Mouse (Mus musculus): Measurements from ENCODE around the gene Cux1. TPM values are rescaled to one million over a fixed set of nuclear protein-coding genes. Genes with fewer than 3 reads are reported as not detected.

The Cux1 gene
- polyA plus RNA-seq, 1 experiment = 42.1 TPM

- 34% methylated on average over 6 of the region's 8 CpGs for WGBS
- no peaks in the 10 kb centered on the region for H3K36me3 ChIP-seq (ENCODE audit: control insufficient read depth, insufficient read depth, low read length)
Measured at GRCm38 (mm10) chr5:136467360-136467999, 99.8 kb downstream of the Cux1 start.

DNA sequence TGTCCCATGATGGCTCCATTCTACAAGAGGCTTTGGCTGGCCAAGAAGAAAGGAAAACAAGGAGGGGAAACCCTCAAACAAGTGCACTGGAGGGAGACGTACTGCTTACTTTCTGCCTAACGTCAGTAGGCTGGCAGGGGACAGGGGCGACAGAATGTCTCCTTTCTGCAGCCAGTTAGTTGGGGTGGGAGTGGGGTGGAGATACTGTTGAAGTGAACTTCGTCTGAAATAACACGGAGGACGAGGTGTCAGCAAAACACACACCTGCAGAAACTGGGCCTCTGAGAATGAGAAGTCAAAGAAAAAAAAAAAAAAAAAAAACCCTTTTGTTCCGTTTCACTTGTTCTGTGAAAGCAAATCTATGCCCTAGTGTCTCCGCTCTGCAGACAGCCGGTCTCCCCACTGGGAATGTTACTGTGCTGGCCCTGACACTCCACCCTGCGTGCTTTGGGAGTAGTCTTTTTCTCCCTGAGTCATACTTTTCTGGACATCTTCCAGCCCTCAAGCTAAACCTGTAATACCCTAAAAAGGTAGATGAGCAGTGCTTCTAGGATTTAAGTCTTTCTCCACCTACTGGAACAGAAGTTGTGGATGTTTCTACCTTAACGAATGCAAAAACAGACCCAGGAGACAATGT lies 101.4 kb downstream of the Cux1 start:
- Histone ChIP-seq H3K36me3 (ENCODE audit: control insufficient read depth, insufficient read depth, low read length) (no peaks in the 10 kb centered on the region), H3K4me1 (ENCODE audit: control insufficient read depth, insufficient read depth, insufficient read length, low read length) (peaks cover 2% of the 10 kb centered on the region; the same call in 1 of the 2 replicates), H3K27ac (ENCODE audit: insufficient read depth, low read depth, low read length) (no peak overlapping the region), H3K27me3 (ENCODE audit: control insufficient read depth, insufficient read depth, low read length) (no peaks in the 10 kb centered on the region), H3K4me3 (ENCODE audit: low read depth, low read length) (no peak overlapping the region)
- WGBS = 74% methylated on average over 11 of the region's 11 CpGs
- no peak for TF ChIP-seq POLR2A (IDR thresholded peaks at IDR 0.05; ENCODE audit: low read depth, low read length)
- TF ChIP-seq CTCF (IDR thresholded peaks at IDR 0.05; ENCODE audit: extremely low read depth, insufficient read length, insufficient replicate concordance, low read depth, low read length) = no peak

More at GRCm38 (mm10) chr5:136467360-136467999, 99.8 kb downstream of the Cux1 start:
- H3K4me3 ChIP-seq (ENCODE audit: low read depth, low read length) = no peak overlapping the region
- H3K4me1 ChIP-seq (ENCODE audit: control insufficient read depth, insufficient read depth, insufficient read length, low read length) = peaks cover 2% of the 10 kb centered on the region; the same call in 1 of the 2 replicates
- H3K27ac ChIP-seq (ENCODE audit: insufficient read depth, low read depth, low read length) = no peak overlapping the region
- no peaks in the 10 kb centered on the region for H3K27me3 ChIP-seq (ENCODE audit: control insufficient read depth, insufficient read depth, low read length)
- no peak for TF ChIP-seq POLR2A (IDR thresholded peaks at IDR 0.05; ENCODE audit: low read depth, low read length)
- TF ChIP-seq CTCF (IDR thresholded peaks at IDR 0.05; ENCODE audit: extremely low read depth, insufficient read length, insufficient replicate concordance, low read depth, low read length) = no peak

- 70% methylated on average over 5 of the region's 5 CpGs for WGBS
- H3K36me3 ChIP-seq (ENCODE audit: control insufficient read depth, insufficient read depth, low read length) = no peaks in the 10 kb centered on the region
- no peak for TF ChIP-seq CTCF (IDR thresholded peaks at IDR 0.05; ENCODE audit: extremely low read depth, insufficient read length, insufficient replicate concordance, low read depth, low read length)
- TF ChIP-seq POLR2A (IDR thresholded peaks at IDR 0.05; ENCODE audit: low read depth, low read length) = no peak
- peaks cover 2% of the 10 kb centered on the region; the same call in 1 of the 2 replicates for H3K4me1 ChIP-seq (ENCODE audit: control insufficient read depth, insufficient read depth, insufficient read length, low read length)
- H3K27ac ChIP-seq (ENCODE audit: insufficient read depth, low read depth, low read length) = no peak overlapping the region
- no peak overlapping the region for H3K4me3 ChIP-seq (ENCODE audit: low read depth, low read length)
- H3K27me3 ChIP-seq (ENCODE audit: control insufficient read depth, insufficient read depth, low read length) = no peaks in the 10 kb centered on the region
Measured at GRCm38 (mm10) chr5:136465366-136465765, 101.9 kb downstream of the Cux1 start.

DNA sequence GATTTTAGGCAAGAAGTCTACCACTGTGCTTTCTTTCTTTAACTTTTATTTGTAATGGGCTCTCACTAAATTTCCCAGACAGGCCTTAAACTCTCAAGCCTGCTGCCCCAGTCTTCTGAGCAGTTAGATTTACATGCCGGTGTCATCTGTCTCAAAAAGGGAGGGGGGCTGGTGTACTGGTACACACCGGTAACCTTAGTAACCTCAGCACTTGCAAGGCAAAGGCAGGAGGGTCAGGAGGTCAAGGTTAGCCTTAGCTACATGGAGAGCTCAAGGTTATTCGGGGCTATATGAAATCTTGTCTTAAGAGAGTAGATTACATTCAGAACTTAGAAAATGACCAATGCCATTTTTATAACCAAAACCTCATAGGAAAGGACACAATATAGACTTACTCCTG lies 102.4 kb downstream of the Cux1 start:
- Histone ChIP-seq H3K27me3 (ENCODE audit: control insufficient read depth, insufficient read depth, low read length) (no peaks in the 10 kb centered on the region), H3K27ac (ENCODE audit: insufficient read depth, low read depth, low read length) (no peak overlapping the region), H3K4me1 (ENCODE audit: control insufficient read depth, insufficient read depth, insufficient read length, low read length) (peaks cover 2% of the 10 kb centered on the region; the same call in 1 of the 2 replicates), H3K36me3 (ENCODE audit: control insufficient read depth, insufficient read depth, low read length) (no peaks in the 10 kb centered on the region), H3K4me3 (ENCODE audit: low read depth, low read length) (no peak overlapping the region)
- 86% methylated on average over 3 of the region's 3 CpGs for WGBS
- TF ChIP-seq POLR2A (IDR thresholded peaks at IDR 0.05; ENCODE audit: low read depth, low read length) = no peak
- TF ChIP-seq CTCF (IDR thresholded peaks at IDR 0.05; ENCODE audit: extremely low read depth, insufficient read length, insufficient replicate concordance, low read depth, low read length) = no peak

DNA sequence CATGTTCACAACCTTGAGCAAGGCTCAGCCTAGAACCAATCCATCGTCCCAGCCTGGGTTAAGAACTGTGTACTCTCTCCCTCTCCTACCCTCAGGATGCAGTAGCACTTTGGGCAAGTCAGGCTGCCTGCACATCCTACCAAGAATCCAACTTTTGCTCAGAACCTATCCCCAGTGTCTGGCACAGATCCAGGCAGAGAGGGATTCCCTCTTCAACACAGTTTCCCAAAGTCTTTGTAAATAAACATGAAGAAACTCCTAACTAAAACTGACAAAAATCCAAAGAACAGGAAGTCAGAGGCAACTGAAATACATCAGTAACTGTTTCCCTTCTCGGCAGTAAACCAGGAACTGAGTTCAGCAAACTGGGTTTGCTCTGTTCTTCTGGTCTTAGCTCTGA lies 103.2 kb downstream of the Cux1 start:
- no peaks in the 10 kb centered on the region for H3K36me3 ChIP-seq (ENCODE audit: control insufficient read depth, insufficient read depth, low read length)
- H3K27me3 ChIP-seq (ENCODE audit: control insufficient read depth, insufficient read depth, low read length) = no peaks in the 10 kb centered on the region
- WGBS = 53% methylated on average over 2 of the region's 2 CpGs
- no peak for TF ChIP-seq POLR2A (IDR thresholded peaks at IDR 0.05; ENCODE audit: low read depth, low read length)
- no peak for TF ChIP-seq CTCF (IDR thresholded peaks at IDR 0.05; ENCODE audit: extremely low read depth, insufficient read length, insufficient replicate concordance, low read depth, low read length)
- no peak overlapping the region for H3K27ac ChIP-seq (ENCODE audit: insufficient read depth, low read depth, low read length)
- H3K4me1 ChIP-seq (ENCODE audit: control insufficient read depth, insufficient read depth, insufficient read length, low read length) = peaks cover 2% of the 10 kb centered on the region; the same call in 1 of the 2 replicates
- no peak overlapping the region for H3K4me3 ChIP-seq (ENCODE audit: low read depth, low read length)

DNA sequence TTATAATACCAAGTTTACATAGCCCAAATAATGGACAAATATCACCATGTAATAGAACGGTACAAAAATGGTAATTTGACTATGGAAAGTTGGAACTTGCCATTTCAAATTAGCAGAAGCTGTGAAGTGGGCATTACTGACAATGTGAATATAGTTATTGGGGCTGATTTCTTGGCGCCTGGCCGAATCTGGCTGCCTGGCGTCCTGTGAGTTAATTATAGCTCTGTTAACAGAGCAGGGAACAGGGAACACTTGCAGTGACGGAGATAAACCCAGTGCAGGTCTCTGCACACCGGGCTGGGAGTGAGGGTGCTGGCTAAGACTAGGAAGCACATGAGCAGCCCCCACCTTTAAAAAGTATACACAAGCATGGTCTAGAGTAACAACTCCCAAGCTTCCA lies 104.7 kb downstream of the Cux1 start:
- Histone ChIP-seq H3K4me1 (ENCODE audit: control insufficient read depth, insufficient read depth, insufficient read length, low read length) (peaks cover 5% of the 10 kb centered on the region; the same call in 1 of the 2 replicates), H3K27me3 (ENCODE audit: control insufficient read depth, insufficient read depth, low read length) (no peaks in the 10 kb centered on the region), H3K27ac (ENCODE audit: insufficient read depth, low read depth, low read length) (no peak overlapping the region), H3K36me3 (ENCODE audit: control insufficient read depth, insufficient read depth, low read length) (no peaks in the 10 kb centered on the region), H3K4me3 (ENCODE audit: low read depth, low read length) (no peak overlapping the region)
- WGBS = 63% methylated on average over 6 of the region's 6 CpGs
- TF ChIP-seq CTCF (IDR thresholded peaks at IDR 0.05; ENCODE audit: extremely low read depth, insufficient read length, insufficient replicate concordance, low read depth, low read length) (no peak), POLR2A (IDR thresholded peaks at IDR 0.05; ENCODE audit: low read depth, low read length) (no peak)

- TF ChIP-seq CTCF (IDR thresholded peaks at IDR 0.05; ENCODE audit: extremely low read depth, insufficient read length, insufficient replicate concordance, low read depth, low read length) (no peak), POLR2A (IDR thresholded peaks at IDR 0.05; ENCODE audit: low read depth, low read length) (no peak)
- H3K36me3 ChIP-seq (ENCODE audit: control insufficient read depth, insufficient read depth, low read length) = no peaks in the 10 kb centered on the region
- H3K4me3 ChIP-seq (ENCODE audit: low read depth, low read length) = no peak overlapping the region
- peaks cover 5% of the 10 kb centered on the region; the same call in 1 of the 2 replicates for H3K4me1 ChIP-seq (ENCODE audit: control insufficient read depth, insufficient read depth, insufficient read length, low read length)
- H3K27me3 ChIP-seq (ENCODE audit: control insufficient read depth, insufficient read depth, low read length) = no peaks in the 10 kb centered on the region
- no peak overlapping the region for H3K27ac ChIP-seq (ENCODE audit: insufficient read depth, low read depth, low read length)
- WGBS = 75% methylated on average over 6 of the region's 6 CpGs
Measured at GRCm38 (mm10) chr5:136459901-136460300, 107.4 kb downstream of the Cux1 start.
